Mouse (Mus musculus) heart, embryonic 10.5 days (tissue): Measurements from ENCODE around the gene Fus. TPM values are rescaled to one million over a fixed set of nuclear protein-coding genes. Genes with fewer than 3 reads are reported as not detected.
A peak's percentile ranks its signal among the peaks of the same experiment; 100 is the strongest.
"Not testable (repeated sequence)": the region's sequence is repeated elsewhere in the genome, so short reads cannot be mapped to it uniquely, and the experiment has no call there.

ENCODE experiments used
- DNase-seq: peaks from one replicate; pipeline ENCODE4 v3.0.0-alpha.2; 2017; ENCODE audit warnings: low spot score
- H3K27ac ChIP-seq: fragments of 300-500 bp; sonication (generic); 2 replicates; pipeline ENCODE4 v1.5.1; 2016; ENCODE audit warnings: mild to moderate bottlenecking
- H3K27me3 ChIP-seq: fragments of 300-500 bp; sonication (generic); 2 replicates; pipeline ENCODE4 v1.6.1; 2016; ENCODE audit warnings: mild to moderate bottlenecking; ENCODE audit not compliant: poor library complexity, insufficient read depth, severe bottlenecking
- H3K36me3 ChIP-seq: fragments of 300-500 bp; sonication (generic); 2 replicates; pipeline ENCODE4 v1.6.1; 2016; ENCODE audit warnings: mild to moderate bottlenecking, moderate library complexity
- H3K4me1 ChIP-seq: fragments of 300-500 bp; sonication (generic); 2 replicates; pipeline ENCODE4 v1.6.1; 2016; ENCODE audit warnings: mild to moderate bottlenecking
- H3K4me3 ChIP-seq: fragments of 300-500 bp; sonication (generic); 2 replicates; pipeline ENCODE4 v1.5.1; 2016; ENCODE audit warnings: mild to moderate bottlenecking, moderate library complexity
- H3K9me3 ChIP-seq: fragments of 300-500 bp; sonication (generic); 2 replicates; pipeline ENCODE4 v1.6.1; 2016; ENCODE audit warnings: mild to moderate bottlenecking, moderate library complexity
- WGBS: fragments of 180-500 bp; shearing (Covaris S2); methylation state at CpG from one replicate; pipeline ENCODE4 v1.1.7; 2016; 5-methylcytosine and 5-hydroxymethylcytosine counted together
- polyA plus RNA-seq: library from polyadenylated mRNA; unstranded; fragments of >200 nt; fragmentation: Nextera tagmentation; extraction: Ambion mirVana; gene quantifications from 2 replicates; pipeline ENCODE4 v1.2.1, GENCODE M21; 2016

Fus gene
- polyA plus RNA-seq, 1 experiment from 2014 or later, result 362 TPM

GRCm38 (mm10) chr7:127931351-127932135, 35.7 kb upstream of the Fus start:
- Histone ChIP-seq H3K27me3 (peaks cover 34% of the 10 kb centered on the region), H3K9me3 (no peaks in the 10 kb centered on the region), H3K36me3 (peaks cover 13% of the 10 kb centered on the region; the same call in 1 of the 2 replicates), H3K4me1 (peaks cover 64% of the 10 kb centered on the region), H3K4me3 (peak overlapping the region; percentile 22; the same call in 1 of the 2 replicates), H3K27ac (peak overlapping the region; percentile 8; the same call in 1 of the 2 replicates)
- 38% methylated on average over 13 of the region's 13 CpGs for WGBS
- DNase-seq, result no peak

- WGBS, result 23% methylated on average over 13 of the region's 13 CpGs
- Histone ChIP-seq H3K9me3 (no peaks in the 10 kb centered on the region), H3K4me3 (no peak overlapping the region), H3K4me1 (peaks cover 64% of the 10 kb centered on the region), H3K36me3 (peaks cover 7% of the 10 kb centered on the region; the same call in 1 of the 2 replicates), H3K27ac (0 out of 2 replicates have a peak overlapping the region, but pooled peaks have one; percentile 47), H3K27me3 (peaks cover 36% of the 10 kb centered on the region)
- DNase-seq, result no peak
Measured at GRCm38 (mm10) chr7:127932273-127933031, 34.8 kb upstream of the Fus start.

- Histone ChIP-seq H3K27ac (no peak overlapping the region), H3K9me3 (no peaks in the 10 kb centered on the region), H3K27me3 (peaks cover 23% of the 10 kb centered on the region), H3K4me1 (peaks cover 59% of the 10 kb centered on the region), H3K36me3 (0 out of 2 replicates have a peak, but pooled peaks cover 4% of the 10 kb centered on the region), H3K4me3 (no peak overlapping the region)
- no peak for DNase-seq
- WGBS, result 86% methylated on average over 5 of the region's 5 CpGs
Measured at GRCm38 (mm10) chr7:127934075-127934474, 33.2 kb upstream of the Fus start.

DNA sequence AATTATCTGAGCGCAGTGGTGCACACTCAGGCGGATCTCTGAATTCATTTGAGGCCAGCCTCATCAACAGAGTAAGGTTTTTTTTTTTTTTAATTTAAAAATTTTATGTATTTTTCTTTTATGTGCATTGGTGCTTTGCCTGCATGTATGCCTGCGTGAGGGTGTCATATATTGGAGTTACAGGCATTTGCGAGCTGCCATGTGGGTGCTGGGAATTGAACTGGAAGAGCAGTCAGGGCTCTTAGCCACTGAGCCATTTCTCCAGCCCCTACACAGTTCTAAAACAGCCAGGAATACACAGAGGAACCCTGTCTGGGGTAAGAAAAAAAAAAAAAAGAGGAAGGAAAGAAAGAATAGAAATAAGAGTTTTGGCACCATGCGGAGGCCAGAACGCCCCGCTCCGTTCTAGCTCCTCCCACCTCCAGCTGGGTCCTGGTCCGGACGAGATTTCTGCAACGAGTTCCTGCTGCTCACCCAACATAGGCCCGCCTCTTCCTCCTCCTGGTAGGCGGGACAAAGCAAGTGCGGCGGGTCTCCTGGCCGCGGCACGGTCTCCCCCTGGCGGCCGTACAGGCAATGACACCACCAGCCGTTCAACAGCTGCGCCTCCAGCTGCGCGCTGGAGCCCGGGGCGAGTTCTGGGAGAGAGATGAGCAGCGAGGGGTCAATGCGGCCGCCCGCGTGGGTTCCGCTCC, 32.1 kb upstream of the Fus start:
- H3K27me3 ChIP-seq, result peaks cover 12% of the 10 kb centered on the region
- 0 out of 2 replicates have a peak, but pooled peaks cover 4% of the 10 kb centered on the region for H3K36me3 ChIP-seq
- 7% methylated on average over 32 of the region's 32 CpGs for WGBS
- DNase-seq, result peak; percentile 98
- H3K4me3 ChIP-seq, result peak overlapping the region; percentile 88
- peaks cover 48% of the 10 kb centered on the region for H3K4me1 ChIP-seq
- H3K27ac ChIP-seq, result peak overlapping the region; percentile 92
- no peaks in the 10 kb centered on the region for H3K9me3 ChIP-seq

DNA sequence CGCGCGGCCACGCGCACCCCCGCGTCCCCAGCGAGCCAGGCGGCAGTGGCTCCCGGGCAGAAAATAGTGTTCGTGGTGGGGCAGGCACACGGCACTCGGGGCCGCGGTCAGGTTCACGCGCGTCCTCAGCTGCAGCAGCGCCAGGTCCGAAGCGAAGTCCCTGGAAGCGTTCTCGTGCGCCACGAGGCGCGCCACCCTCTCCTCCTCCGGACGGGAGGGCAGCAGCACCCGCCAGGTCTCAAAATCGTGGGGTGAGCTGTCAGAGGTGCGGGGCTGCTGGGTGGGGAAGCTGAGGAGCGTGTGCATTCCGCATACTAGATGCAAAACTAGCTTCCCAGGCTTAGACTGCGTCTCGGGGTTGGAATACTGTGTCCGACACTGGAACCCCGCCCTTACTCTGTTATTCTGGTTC, 31.5 kb upstream of the Fus start:
- WGBS, result under 1% methylated on average over 38 of the region's 38 CpGs
- Histone ChIP-seq H3K4me3 (peak overlapping the region; percentile 88), H3K27me3 (peaks cover 6% of the 10 kb centered on the region; the same call in 1 of the 2 replicates), H3K4me1 (peaks cover 47% of the 10 kb centered on the region), H3K9me3 (no peaks in the 10 kb centered on the region), H3K36me3 (0 out of 2 replicates have a peak, but pooled peaks cover 4% of the 10 kb centered on the region), H3K27ac (peak overlapping the region; percentile 92)
- DNase-seq, result no peak

- H3K27ac ChIP-seq, result 0 out of 2 replicates have a peak overlapping the region, but pooled peaks have one; percentile 92
- 56% methylated on average over 18 of the region's 18 CpGs for WGBS
Measured at GRCm38 (mm10) chr7:127936216-127936884, 30.9 kb upstream of the Fus start.

GRCm38 (mm10) chr7:127942097-127942496, 25.2 kb upstream of the Fus start:
- not testable (repeated sequence) for H3K27ac ChIP-seq, H3K4me3 ChIP-seq, DNase-seq, H3K36me3 ChIP-seq, H3K9me3 ChIP-seq, H3K4me1 ChIP-seq
- H3K27me3 ChIP-seq, result peaks cover 41% of the 10 kb centered on the region
- WGBS, result 57% methylated on average over 2 of the region's 2 CpGs

More at GRCm38 (mm10) chr7:127936216-127936884, 30.9 kb upstream of the Fus start:
- Histone ChIP-seq H3K36me3 (0 out of 2 replicates have a peak, but pooled peaks cover 4% of the 10 kb centered on the region), H3K4me1 (peaks cover 44% of the 10 kb centered on the region), H3K4me3 (peak overlapping the region; percentile 88), H3K9me3 (no peaks in the 10 kb centered on the region), H3K27me3 (peaks cover 6% of the 10 kb centered on the region; the same call in 1 of the 2 replicates)
- DNase-seq, result no peak

- 0 out of 2 replicates have a peak overlapping the region, but pooled peaks have one; percentile 23 for H3K27ac ChIP-seq
Measured at GRCm38 (mm10) chr7:127944614-127945013, 22.6 kb upstream of the Fus start.

DNA sequence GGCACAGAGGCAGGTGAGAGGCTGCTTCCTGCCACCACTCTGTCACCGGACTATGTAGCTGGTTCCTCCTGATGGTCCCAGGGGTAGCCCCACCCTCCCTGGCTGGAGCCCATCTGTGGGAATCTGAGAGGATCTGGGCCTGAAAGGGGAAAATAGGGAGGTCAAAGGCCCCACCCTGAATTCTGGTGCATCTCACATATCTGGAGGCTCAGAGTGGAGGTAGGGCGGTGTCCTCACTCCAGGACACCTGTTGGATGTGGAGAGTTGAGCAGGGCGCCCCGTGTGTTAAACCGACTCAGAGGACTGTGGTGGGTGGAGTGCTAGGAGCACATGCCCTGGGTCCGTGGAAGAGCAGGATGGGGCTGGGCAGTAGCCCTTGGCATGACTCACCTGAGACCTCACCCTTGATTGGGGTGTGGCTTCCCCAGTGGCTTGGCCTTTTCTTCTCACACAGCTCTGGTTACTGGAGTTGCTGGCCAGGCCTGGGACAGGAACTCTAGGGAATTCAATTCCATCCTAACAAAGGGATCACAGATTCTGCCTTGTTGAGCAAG, 20.7 kb upstream of the Fus start, which contains the start of gene Prss36:
Gene Prss36, minus strand, starts transcription at position 256 of the 554 bp plus-strand sequence.
- peaks cover 8% of the 10 kb centered on the region; the same call in 1 of the 2 replicates for H3K4me1 ChIP-seq
- WGBS, result 70% methylated on average over 6 of the region's 6 CpGs
- peaks cover 41% of the 10 kb centered on the region for H3K27me3 ChIP-seq
- no peak within 1 kb of the TSS for H3K27ac ChIP-seq
- DNase-seq, result no peak
- H3K36me3 ChIP-seq, result no peaks in the 10 kb centered on the region
- H3K4me3 ChIP-seq, result no peak within 1 kb of the TSS
- H3K9me3 ChIP-seq, result no peaks in the 10 kb centered on the region

More at GRCm38 (mm10) chr7:127944614-127945013, 22.6 kb upstream of the Fus start:
- peak overlapping the region; percentile 42 for H3K4me3 ChIP-seq
- H3K27me3 ChIP-seq, result peaks cover 41% of the 10 kb centered on the region
- DNase-seq, result peak; percentile 73
- H3K36me3 ChIP-seq, result no peaks in the 10 kb centered on the region
- H3K9me3 ChIP-seq, result no peaks in the 10 kb centered on the region
- WGBS, result 7% methylated on average over 23 of the region's 23 CpGs
- H3K4me1 ChIP-seq, result peaks cover 8% of the 10 kb centered on the region; the same call in 1 of the 2 replicates

- WGBS, result 32% methylated on average over 13 of the region's 13 CpGs
- no peaks in the 10 kb centered on the region for H3K27me3 ChIP-seq
- no peaks in the 10 kb centered on the region for H3K36me3 ChIP-seq
- H3K9me3 ChIP-seq, result no peaks in the 10 kb centered on the region
- no peak overlapping the region for H3K27ac ChIP-seq
- DNase-seq, result no peak
- no peaks in the 10 kb centered on the region for H3K4me1 ChIP-seq
- H3K4me3 ChIP-seq, result no peak overlapping the region
Measured at GRCm38 (mm10) chr7:127952864-127953581, 14.2 kb upstream of the Fus start.

DNA sequence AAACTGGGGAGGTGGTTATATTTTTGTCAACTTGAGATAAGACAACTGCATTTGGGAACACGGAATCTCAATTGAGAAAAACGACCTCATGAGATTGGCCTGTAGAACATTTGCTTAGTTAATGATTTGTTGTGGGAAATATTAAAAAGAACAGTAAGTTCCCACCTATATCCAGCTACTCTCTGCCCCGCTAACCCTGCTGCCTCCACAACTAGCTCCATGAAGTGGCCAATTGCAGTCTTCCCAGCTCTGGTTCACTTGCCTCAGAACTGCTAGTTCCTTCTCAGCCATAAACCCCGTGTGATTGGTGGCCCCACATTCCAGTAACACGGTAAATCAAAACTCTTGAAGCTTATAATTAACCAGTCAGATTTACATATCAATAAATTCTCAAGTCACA, 7.9 kb upstream of the Fus start:
- 57% methylated on average over 5 of the region's 5 CpGs for WGBS
- Histone ChIP-seq H3K4me1 (no peaks in the 10 kb centered on the region), H3K27me3 (no peaks in the 10 kb centered on the region), H3K27ac (no peak overlapping the region), H3K9me3 (no peaks in the 10 kb centered on the region), H3K4me3 (no peak overlapping the region), H3K36me3 (no peaks in the 10 kb centered on the region)
- no peak for DNase-seq
